Mouse (Mus musculus) MEL (cell line): ENCODE data around the gene Tssk6. TPM values are rescaled to one million over a fixed set of nuclear protein-coding genes. Genes with fewer than 3 reads are reported as not detected.

ENCODE experiments used
- DNase-seq: peaks from one replicate; pipeline ENCODE4 v3.0.0; 2011; ENCODE audit warnings: low read depth, low spot score
- H3K27ac ChIP-seq: 2 replicates; pipeline ENCODE4 v1.5.1; 2012; ENCODE audit warnings: low read depth, mild to moderate bottlenecking, control low read depth, low read length, moderate library complexity; ENCODE audit not compliant: control insufficient read depth
- H3K27me3 ChIP-seq, 2 experiments: fragments of 150-350 bp in 1 of 2; sonication (generic) in 1 of 2; 2 replicates each; pipeline ENCODE4 v1.6.1; 2012; ENCODE audit warnings: low read length in 2 of 2, mild to moderate bottlenecking in 2 of 2, improper control_type of control experiment in 1 of 2, moderate library complexity in 1 of 2; ENCODE audit not compliant: insufficient read depth in 2 of 2, control insufficient read depth in 1 of 2
- H3K36me3 ChIP-seq, 2 experiments: 2 replicates each; pipeline ENCODE4 v1.6.1; 2012 to 2014; ENCODE audit warnings: low read length in 2 of 2, improper control_type of control experiment in 1 of 2, inconsistent platforms in 1 of 2, mild to moderate bottlenecking in 1 of 2; ENCODE audit not compliant: insufficient read depth in 2 of 2, control insufficient read depth in 1 of 2
- H3K4me1 ChIP-seq, 2 experiments: fragments of 150-350 bp in 1 of 2; sonication (generic) in 1 of 2; 2 replicates each; pipeline ENCODE4 v1.6.1; 2012; ENCODE audit warnings: low read length in 2 of 2, improper control_type of control experiment in 1 of 2, mild to moderate bottlenecking in 1 of 2; ENCODE audit not compliant: insufficient read depth in 2 of 2, control insufficient read depth in 1 of 2
- H3K4me3 ChIP-seq, 2 experiments: fragments of 150-350 bp in 1 of 2; sonication (generic) in 1 of 2; 2 replicates each; pipeline ENCODE4 v1.5.1; 2012; ENCODE audit warnings: low read depth in 2 of 2, low read length in 2 of 2, mild to moderate bottlenecking in 2 of 2, moderate library complexity in 2 of 2, control low read depth in 1 of 2, improper control_type of control experiment in 1 of 2; ENCODE audit not compliant: control insufficient read depth in 1 of 2, insufficient read depth in 1 of 2
- H3K79me2 ChIP-seq: 2 replicates; pipeline ENCODE4 v1.6.1; 2012; ENCODE audit warnings: mild to moderate bottlenecking, low read length, moderate library complexity; ENCODE audit not compliant: control insufficient read depth, poor library complexity, insufficient read depth
- H3K9ac ChIP-seq: 2 replicates; pipeline ENCODE4 v1.6.1; 2012; ENCODE audit warnings: low read depth, mild to moderate bottlenecking, control low read depth, low read length, moderate library complexity; ENCODE audit not compliant: control insufficient read depth, poor library complexity, severe bottlenecking
- H3K9me3 ChIP-seq: fragments of 150-350 bp; sonication (generic); replicated peaks from 2 replicates; pipeline ENCODE4 v1.6.1; 2012; ENCODE audit warnings: mild to moderate bottlenecking, low read length, improper control_type of control experiment, moderate library complexity; ENCODE audit not compliant: insufficient read depth
- CHD1 ChIP-seq: IDR thresholded peaks from 2 replicates; pipeline ENCODE4 v1.6.1; 2012; ENCODE audit warnings: low read depth, mild to moderate bottlenecking, inconsistent platforms, low read length, improper control_type of control experiment
- CHD2 ChIP-seq: IDR thresholded peaks from 2 replicates; pipeline ENCODE4 v1.6.1; 2011; ENCODE audit warnings: low read length, improper control_type of control experiment
- CTCF ChIP-seq, 3 experiments: IDR thresholded peaks in 2 of 3; conservative IDR thresholded peaks in 1 of 3; 2 replicates each; pipeline ENCODE4 v1.5.1; 2011 to 2012; ENCODE audit warnings: low read length in 3 of 3, low read depth in 2 of 3, mild to moderate bottlenecking in 2 of 3, improper control_type of control experiment in 1 of 3, inconsistent platforms in 1 of 3, mixed read lengths in 1 of 3, moderate library complexity in 1 of 3; ENCODE audit not compliant: control insufficient read depth in 1 of 3, insufficient read depth in 1 of 3, poor library complexity in 1 of 3, severe bottlenecking in 1 of 3
- E2F4 ChIP-seq: IDR thresholded peaks from 2 replicates; pipeline ENCODE4 v1.6.1; 2011; ENCODE audit warnings: low read depth, low read length, improper control_type of control experiment, borderline replicate concordance
- HCFC1 ChIP-seq: IDR thresholded peaks from 2 replicates; pipeline ENCODE4 v1.6.1; 2012; ENCODE audit warnings: low read depth, mild to moderate bottlenecking, inconsistent platforms, low read length, improper control_type of control experiment, moderate library complexity
- JUND ChIP-seq: IDR thresholded peaks from 2 replicates; pipeline ENCODE4 v1.6.1; 2011; ENCODE audit warnings: low read depth, mild to moderate bottlenecking, improper control_type of control experiment, low read length
- KAT2A ChIP-seq: conservative IDR thresholded peaks from 2 replicates; pipeline ENCODE4 v1.6.1; 2012; ENCODE audit warnings: low read depth, low read length, improper control_type of control experiment, inconsistent platforms
- MAFK ChIP-seq: IDR thresholded peaks from 2 replicates; pipeline ENCODE4 v1.6.1; 2011; ENCODE audit warnings: low read depth, mild to moderate bottlenecking, low read length, improper control_type of control experiment, borderline replicate concordance
- MAZ ChIP-seq: IDR thresholded peaks from 2 replicates; pipeline ENCODE4 v1.6.1; 2012; ENCODE audit warnings: low read depth, mild to moderate bottlenecking, inconsistent platforms, low read length, improper control_type of control experiment
- MYB ChIP-seq: IDR thresholded peaks from 2 replicates; pipeline ENCODE4 v1.6.1; 2011; ENCODE audit warnings: mild to moderate bottlenecking, low read depth, low read length, improper control_type of control experiment
- NRF1 ChIP-seq: IDR thresholded peaks from 2 replicates; pipeline ENCODE4 v1.6.1; 2014; ENCODE audit warnings: low read depth, mild to moderate bottlenecking, inconsistent platforms, low read length, improper control_type of control experiment, moderate library complexity; ENCODE audit not compliant: poor library complexity, insufficient read depth, severe bottlenecking
- POLR2A ChIP-seq, 2 experiments: IDR thresholded peaks; 2 replicates each; pipeline ENCODE4 v1.6.1; 2011 to 2012; ENCODE audit warnings: low read length in 2 of 2, mild to moderate bottlenecking in 2 of 2, control low read depth in 1 of 2, improper control_type of control experiment in 1 of 2, low read depth in 1 of 2, moderate library complexity in 1 of 2; ENCODE audit not compliant: control insufficient read depth in 1 of 2, insufficient read depth in 1 of 2, poor library complexity in 1 of 2
- POLR2AphosphoS5 ChIP-seq: IDR thresholded peaks from 2 replicates; pipeline ENCODE4 v1.6.1; 2012; ENCODE audit warnings: low read depth, borderline replicate concordance, mild to moderate bottlenecking, inconsistent platforms, low read length, moderate library complexity, mixed read lengths
- RAD21 ChIP-seq: IDR thresholded peaks from 2 replicates; pipeline ENCODE4 v1.6.1; 2011; ENCODE audit warnings: mild to moderate bottlenecking, low read depth, low read length, improper control_type of control experiment
- SIN3A ChIP-seq: IDR thresholded peaks from 2 replicates; pipeline ENCODE4 v1.6.1; 2012; ENCODE audit warnings: low read length, improper control_type of control experiment, inconsistent platforms
- TAL1 ChIP-seq: IDR thresholded peaks from 2 replicates; pipeline ENCODE4 v1.6.1; 2012; ENCODE audit warnings: mild to moderate bottlenecking, inconsistent platforms, low read length, moderate library complexity, mixed read lengths
- TBP ChIP-seq: IDR thresholded peaks from 2 replicates; pipeline ENCODE4 v1.8.0; 2011; ENCODE audit warnings: low read depth, low read length, improper control_type of control experiment
- TCF12 ChIP-seq: IDR thresholded peaks from 2 replicates; pipeline ENCODE4 v1.6.1; 2014; ENCODE audit warnings: low read depth, mild to moderate bottlenecking, inconsistent platforms, low read length, improper control_type of control experiment, moderate library complexity
- ZC3H11A ChIP-seq: IDR thresholded peaks from 2 replicates; pipeline ENCODE4 v1.6.1; 2012; ENCODE audit warnings: low read depth, mild to moderate bottlenecking, inconsistent platforms, low read length, improper control_type of control experiment
- ZMIZ1 ChIP-seq: IDR thresholded peaks from 2 replicates; pipeline ENCODE4 v1.6.1; 2012; ENCODE audit warnings: low read depth, mild to moderate bottlenecking, inconsistent platforms, low read length, improper control_type of control experiment, moderate library complexity
- polyA plus RNA-seq, 2 experiments: library from polyadenylated mRNA; stranded (reverse) in 1 of 2; unstranded in 1 of 2; fragments of >175 nt in 1 of 2; fragments of >200 nt in 1 of 2; gene quantifications; 2 replicates each; pipeline versions ENCODE4 v1.2.1 to v1.2.4; 2012; ENCODE audit warnings: low replicate concordance in 2 of 2, low read depth in 1 of 2; ENCODE audit not compliant: insufficient read length in 2 of 2, insufficient read depth in 1 of 2, missing spikeins in 1 of 2
- total RNA-seq: library from RNA; depleted of rRNA; stranded (reverse); fragments of 300-350 nt; gene quantifications from 2 replicates; pipeline ENCODE4 v1.2.3, GENCODE M21; 2012

Gene Tssk6
- total and polyA plus RNA-seq, 3 experiments = 3.4 to 3.8 TPM; not detected in 1

DNA sequence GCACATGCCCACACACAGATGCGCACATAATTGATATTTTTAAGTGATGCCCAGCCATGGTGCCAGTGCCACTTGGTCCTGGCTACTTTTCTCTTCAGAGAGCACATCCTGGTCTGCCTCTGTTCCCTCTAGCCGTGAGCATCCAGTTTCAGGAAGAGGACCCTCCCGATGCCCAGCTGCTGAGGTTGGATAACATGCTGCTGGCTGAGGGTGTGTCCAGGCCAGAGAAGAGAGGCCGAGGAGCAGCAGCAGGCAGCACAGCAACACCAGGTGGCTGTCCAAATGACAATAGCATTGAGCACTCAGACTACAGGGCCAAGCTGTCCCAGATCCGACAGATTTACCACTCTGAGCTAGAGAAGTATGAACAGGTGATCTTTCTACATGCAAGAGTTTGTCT, 37.8 kb upstream of the Tssk6 start:
- DNase-seq = no peak
- peaks cover 0 to 10% of the 10 kb centered on the region in 2 experiments; a peak in 2 of 4 replicates for H3K4me1 ChIP-seq

DNA sequence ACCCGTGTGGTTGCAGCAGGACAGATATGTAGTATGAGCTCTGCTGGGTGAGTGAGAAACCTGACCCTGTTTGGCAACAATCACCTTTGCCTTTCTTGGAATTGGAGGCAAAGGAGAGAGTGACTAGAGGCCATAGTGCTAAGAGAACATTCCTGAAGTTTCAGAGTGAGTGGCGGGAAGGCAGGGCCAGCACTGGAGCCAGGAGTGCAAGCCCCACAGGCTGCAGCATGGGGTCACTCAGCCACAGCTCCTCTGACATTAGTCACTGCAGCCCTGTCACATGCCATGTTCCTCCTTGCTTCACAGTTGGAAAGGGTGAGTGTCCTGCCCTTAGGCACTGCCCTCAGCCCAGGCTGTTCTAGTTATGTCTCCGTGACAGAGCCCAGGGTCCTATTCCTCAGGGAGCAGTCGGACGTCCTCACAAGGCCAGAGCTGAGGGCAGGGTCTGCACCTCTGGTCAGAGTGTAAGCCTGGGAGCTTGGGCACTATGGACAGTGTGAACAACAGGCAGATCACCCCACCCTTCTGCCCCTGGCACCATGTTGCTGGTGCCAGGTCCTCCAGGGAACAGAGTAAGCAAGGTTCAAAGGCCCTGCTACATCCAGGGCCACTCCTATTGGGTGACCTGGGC, 34.2 kb upstream of the Tssk6 start:
- no peaks in the 10 kb centered on the region for H3K79me2 ChIP-seq
- H3K4me1 ChIP-seq = peaks cover 0 to 10% of the 10 kb centered on the region in 2 experiments; a peak in 2 of 4 replicates
- no peak for DNase-seq
- H3K36me3 ChIP-seq = no peaks in the 10 kb centered on the region
- no peak overlapping the region for H3K27ac ChIP-seq
- H3K4me3 ChIP-seq = no peak overlapping the region
- no peaks in the 10 kb centered on the region for H3K27me3 ChIP-seq
- H3K9me3 ChIP-seq = no peaks in the 10 kb centered on the region
- H3K9ac ChIP-seq = no peak overlapping the region
- TF ChIP-seq JUND (no peak), ZMIZ1 (no peak)

More for the DNA sequence above, 37.8 kb upstream of the Tssk6 start:
- Histone ChIP-seq H3K9ac (no peak overlapping the region), H3K9me3 (no peaks in the 10 kb centered on the region), H3K27ac (no peak overlapping the region), H3K36me3 (no peaks in the 10 kb centered on the region), H3K27me3 (no peaks in the 10 kb centered on the region), H3K4me3 (no peak overlapping the region)
- TF ChIP-seq CHD2 (no peak), MAZ (no peak), CHD1 (no peak)
- TF ChIP-seq, all 39 proteins: peak for 0
- no peaks in the 10 kb centered on the region for H3K79me2 ChIP-seq

DNA sequence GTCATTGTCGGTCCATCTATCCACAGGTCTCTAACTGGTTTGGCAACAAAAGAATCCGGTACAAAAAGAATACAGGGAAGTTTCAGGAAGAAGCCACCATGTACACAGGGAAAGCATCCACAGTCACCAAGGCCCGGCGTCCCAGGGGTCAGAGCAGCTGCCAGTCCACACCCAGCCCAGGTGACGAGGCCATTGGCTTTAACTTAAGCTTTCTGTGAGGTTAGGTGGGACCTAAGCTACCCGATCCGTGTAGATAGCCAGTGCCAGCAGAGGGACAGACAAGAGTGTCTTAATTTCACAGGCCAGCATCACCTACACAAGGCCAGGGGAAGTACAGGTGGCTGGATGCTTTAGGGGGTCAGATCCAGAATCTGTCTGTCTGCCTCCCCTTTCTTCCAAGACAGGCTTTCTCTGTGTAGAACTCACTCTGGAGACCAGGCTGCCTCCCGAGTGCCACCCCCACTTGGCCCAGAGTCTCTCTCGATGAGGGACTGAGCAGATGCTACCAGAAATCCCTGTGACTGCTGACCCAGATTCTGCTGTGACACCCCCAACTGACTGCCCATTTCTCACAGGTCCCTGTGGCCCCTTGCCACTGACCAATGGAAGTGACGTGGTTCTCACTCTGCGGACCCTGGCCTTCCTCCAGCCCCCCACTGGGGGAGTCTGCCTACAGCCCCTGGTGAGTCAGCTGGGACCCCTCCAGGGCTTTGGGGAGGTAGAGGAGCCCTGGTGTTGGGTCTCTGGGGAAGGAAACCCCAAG, 31.8 kb upstream of the Tssk6 start:
- H3K36me3 ChIP-seq = no peaks in the 10 kb centered on the region
- no peaks in the 10 kb centered on the region for H3K79me2 ChIP-seq
- TF ChIP-seq HCFC1 = no peak
- TF ChIP-seq SIN3A = no peak
- TF ChIP-seq E2F4 = no peak
- no peak for TF ChIP-seq KAT2A
- no peak for TF ChIP-seq TCF12
- no peak for TF ChIP-seq POLR2AphosphoS5
- TF ChIP-seq RAD21 = no peak
- TF ChIP-seq MAZ = no peak
- no peak for TF ChIP-seq MAFK
- no peak for TF ChIP-seq TBP
- no peak for TF ChIP-seq MYB
- no peak for TF ChIP-seq CHD1
- no peak for TF ChIP-seq ZMIZ1
- TF ChIP-seq CHD2 = no peak
- TF ChIP-seq NRF1 = no peak
- no peak for TF ChIP-seq TAL1
- no peak for TF ChIP-seq CTCF (IDR thresholded peaks at IDR 0.05 in 2 of 3, conservative IDR thresholded peaks at IDR 0.05 in 1 of 3; ENCODE audit: control insufficient read depth in 1 of 3, insufficient read depth in 1 of 3, low read depth in 2 of 3, low read length in 3 of 3, poor library complexity in 1 of 3, severe bottlenecking in 1 of 3)
- TF ChIP-seq ZC3H11A = no peak
- no peak for TF ChIP-seq POLR2A (IDR thresholded peaks at IDR 0.05; ENCODE audit: control insufficient read depth in 1 of 2, insufficient read depth in 1 of 2, low read depth in 1 of 2, low read length in 2 of 2, poor library complexity in 1 of 2)
- H3K4me3 ChIP-seq = no peak overlapping the region
- no peak overlapping the region for H3K27ac ChIP-seq
- H3K9me3 ChIP-seq = no peaks in the 10 kb centered on the region
- no peak for DNase-seq
- no peaks in the 10 kb centered on the region for H3K27me3 ChIP-seq
- no peak overlapping the region for H3K9ac ChIP-seq
- peaks cover 0 to 5% of the 10 kb centered on the region in 2 experiments; a peak in 2 of 4 replicates for H3K4me1 ChIP-seq
